Mouse (Mus musculus) adrenal gland, adult 18-20 months (tissue): ENCODE measurements around the gene Adipor2. TPM values are rescaled to one million over a fixed set of nuclear protein-coding genes. Genes with fewer than 3 reads are reported as not detected.
"Not testable (repeated sequence)": the region's sequence is repeated elsewhere in the genome, so short reads cannot be mapped to it uniquely, and the experiment has no call there.

Source experiments
- DNase-seq, 2 experiments: peaks; one replicate each; pipeline ENCODE4 v3.0.0; 2021 to 2022; ENCODE audit warnings: low spot score in 2 of 2
- long read RNA-seq, 2 experiments: library from polyadenylated mRNA; stranded (forward); transcript quantifications; one replicate each; pipeline ENCODE4 v2.0.0; 2021
- total RNA-seq, 2 experiments: library from RNA; stranded (reverse); gene quantifications; 1 replicate in 1 of 2; 2 replicates in 1 of 2; pipeline ENCODE4 v1.2.3; 2021

Gene Adipor2
- 100 to 1,000 TPM; 191 to 229 TPM for total RNA-seq
- long read RNA-seq, experiment 1, full-length matches to known transcripts = 24 of 55 reads
- long read RNA-seq, experiment 1, partial matches to known transcripts = 6 of 55 reads
- long read RNA-seq, experiment 1, other reads (novel, unspliced or antisense) = 25 of 55 reads
- long read RNA-seq, experiment 2, full-length matches to known transcripts = 63 of 141 reads
- long read RNA-seq, experiment 2, partial matches to known transcripts = 18 of 141 reads
- long read RNA-seq, experiment 2, other reads (novel, unspliced or antisense) = 60 of 141 reads

DNA sequence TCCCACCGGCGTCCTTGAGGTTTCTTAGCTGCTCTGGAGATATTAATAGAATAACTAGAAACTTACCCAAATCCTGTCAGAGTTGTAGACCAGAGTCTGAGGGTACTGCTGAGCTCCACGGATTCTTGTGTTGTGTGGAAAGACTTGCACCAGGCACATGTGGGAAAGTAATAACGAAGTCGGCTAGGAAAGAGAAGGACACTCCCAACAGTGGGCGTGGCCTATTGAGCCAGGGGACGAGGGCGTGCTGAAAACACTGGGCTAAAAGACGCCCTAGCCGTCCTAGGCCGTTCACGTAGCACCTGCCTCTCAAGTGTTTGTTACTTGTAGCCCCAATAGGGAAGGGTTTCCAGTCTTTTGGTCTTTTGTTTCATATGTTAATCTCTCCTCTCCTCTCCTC, at the start of gene Adipor2:
Gene Adipor2, minus strand, starts transcription at position 351 of the 400 bp plus-strand sequence.
- DNase-seq = peak; percentile 60

DNA sequence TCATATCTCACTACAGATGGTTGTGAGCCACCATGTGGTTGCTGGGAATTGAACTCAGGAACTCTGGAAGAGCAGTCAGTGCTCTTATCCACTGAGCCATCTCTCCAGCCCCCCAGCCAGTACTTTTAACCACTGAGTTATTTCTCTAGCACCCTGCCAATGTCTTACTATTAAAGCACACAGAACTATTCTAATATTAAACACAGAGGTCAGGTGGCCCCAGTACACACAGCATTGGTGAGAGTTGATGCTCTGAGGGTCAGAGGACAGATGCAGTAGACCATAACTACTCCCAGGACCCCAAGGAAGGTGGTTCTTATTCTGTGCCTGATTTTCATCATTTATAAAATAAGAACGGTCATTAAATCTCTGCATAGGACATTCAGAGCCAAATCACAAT, 48.7 kb upstream of the Adipor2 start:
- no peak for DNase-seq

DNA sequence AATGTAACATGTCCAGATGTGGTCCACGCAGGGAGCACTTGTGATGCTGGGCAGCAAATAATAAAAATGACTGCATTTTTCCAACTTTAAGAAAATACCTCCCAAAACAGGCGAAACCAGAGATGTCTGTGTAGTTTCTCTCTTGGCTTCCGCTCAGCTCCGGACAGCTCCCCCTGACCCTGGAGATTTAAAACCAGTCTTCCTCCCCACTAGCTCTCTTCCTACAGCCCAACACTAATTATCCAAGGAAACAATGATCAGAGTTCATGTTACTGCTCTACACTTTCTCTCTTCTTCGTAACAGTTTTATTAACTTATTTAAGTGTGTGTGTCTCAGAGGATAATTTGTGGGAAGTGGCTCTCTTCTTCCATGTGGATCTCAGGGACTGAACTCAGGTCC, 42.9 kb upstream of the Adipor2 start:
- no peak for DNase-seq

DNA sequence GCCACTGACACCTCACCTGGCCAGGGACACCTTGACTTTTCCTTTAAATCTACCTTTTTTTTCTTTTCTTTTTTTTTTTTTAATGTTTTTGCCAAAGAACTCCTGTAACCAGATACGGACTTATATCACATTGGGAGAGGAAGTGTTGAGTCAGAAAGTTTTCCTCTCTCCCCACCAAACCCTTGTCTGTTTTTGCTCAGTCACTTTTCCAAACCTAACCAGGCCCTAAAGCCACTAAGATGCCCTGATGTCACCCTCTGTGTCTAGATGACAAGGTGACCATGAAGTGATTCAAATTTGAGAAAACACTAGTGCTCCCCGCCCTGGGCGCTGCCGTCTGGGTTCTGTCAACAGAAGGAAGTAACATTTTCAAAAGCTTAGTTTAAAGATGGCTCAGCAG, 41.5 kb upstream of the Adipor2 start:
- no peak for DNase-seq

DNA sequence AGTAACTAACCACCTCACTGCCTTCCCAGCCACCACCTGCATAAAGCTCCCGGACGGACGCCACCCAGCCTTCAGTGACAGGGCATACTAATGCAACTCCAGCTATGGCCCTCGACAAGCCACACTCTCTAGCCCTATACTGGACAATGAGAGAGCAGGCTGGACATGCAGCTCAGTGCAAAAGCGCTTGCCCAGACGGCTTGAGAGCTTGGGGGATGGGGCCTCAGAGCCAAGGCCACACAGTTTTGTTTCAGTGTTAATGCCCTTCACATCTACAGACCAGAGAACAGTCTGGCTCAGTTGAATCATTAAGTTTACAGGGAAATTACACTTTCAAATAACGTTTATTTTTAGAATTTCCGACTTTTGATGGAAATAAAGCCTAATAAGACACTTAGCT, 40.7 kb upstream of the Adipor2 start:
- no peak for DNase-seq

DNA sequence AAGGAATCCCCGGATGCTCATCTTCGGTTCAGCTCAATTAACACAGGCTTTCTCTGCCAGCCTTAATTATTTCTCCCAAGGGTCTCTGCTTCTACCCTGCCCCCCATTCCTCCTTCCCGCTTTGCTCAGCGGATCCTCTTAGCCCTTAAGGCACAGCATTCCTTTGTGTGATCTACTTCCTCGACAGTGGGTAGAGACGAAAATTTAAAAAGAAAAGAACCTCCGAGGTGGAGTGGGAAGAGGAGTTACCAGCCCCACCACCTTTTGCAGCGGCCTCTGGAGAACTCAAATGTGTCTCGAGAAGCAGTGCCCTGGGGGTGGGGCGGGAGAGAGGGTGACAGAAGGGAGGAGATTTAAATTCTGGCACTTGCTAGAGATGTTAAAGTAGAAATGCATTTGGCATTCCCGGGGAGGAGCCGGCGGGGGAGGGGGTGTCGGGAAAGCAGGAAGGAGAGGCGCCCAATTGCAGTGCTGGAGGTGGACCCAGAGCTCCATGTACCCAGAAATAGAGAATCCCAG, 34.5 kb upstream of the Adipor2 start:
- peak in 1 of 2 experiments; percentile 41 for DNase-seq

DNA sequence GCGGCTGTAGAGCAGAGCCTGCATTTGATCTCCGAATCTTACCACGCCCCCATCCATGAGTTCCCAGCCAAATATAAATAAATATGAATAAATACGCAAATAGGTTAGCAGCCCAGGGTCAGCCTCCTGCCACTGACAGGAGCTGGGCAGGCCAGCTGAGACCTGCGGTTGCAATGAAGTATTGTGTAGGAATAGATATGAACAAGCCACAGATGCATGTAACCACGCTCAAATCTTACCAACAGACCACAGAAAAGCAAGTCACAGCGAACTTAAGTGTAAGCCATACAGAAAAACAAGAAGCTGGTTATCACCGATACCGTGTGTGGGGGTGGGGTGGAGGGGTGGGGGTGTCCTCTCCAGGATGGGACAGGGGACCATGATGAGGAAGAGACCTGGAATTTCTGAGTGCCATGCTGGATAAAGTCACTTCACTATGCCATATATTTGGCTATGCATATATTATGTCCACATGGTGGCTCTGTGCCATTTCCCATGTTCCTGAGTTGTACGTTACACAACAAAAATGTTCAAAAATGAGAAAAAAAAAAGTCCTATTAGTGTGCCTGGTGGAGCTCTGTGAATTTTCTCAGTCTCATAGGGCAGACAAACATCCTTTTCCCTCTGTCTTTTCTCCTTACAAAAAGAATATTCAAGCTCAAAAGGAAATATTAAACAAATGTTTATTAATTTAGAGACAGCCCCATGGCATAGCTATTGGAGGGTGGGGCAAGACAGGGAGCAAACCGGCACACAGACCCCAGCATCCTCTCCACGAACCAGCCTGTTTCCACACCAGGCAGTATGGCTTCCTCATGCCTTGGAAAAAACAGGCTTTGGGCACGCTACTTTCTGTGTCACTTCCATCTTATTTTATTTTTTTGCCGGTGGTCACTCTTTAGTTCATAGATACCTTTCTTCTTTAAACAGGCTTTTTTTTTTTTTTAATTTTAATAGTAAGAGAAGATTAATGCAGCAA, 33.8 kb upstream of the Adipor2 start:
- no peak for DNase-seq

DNA sequence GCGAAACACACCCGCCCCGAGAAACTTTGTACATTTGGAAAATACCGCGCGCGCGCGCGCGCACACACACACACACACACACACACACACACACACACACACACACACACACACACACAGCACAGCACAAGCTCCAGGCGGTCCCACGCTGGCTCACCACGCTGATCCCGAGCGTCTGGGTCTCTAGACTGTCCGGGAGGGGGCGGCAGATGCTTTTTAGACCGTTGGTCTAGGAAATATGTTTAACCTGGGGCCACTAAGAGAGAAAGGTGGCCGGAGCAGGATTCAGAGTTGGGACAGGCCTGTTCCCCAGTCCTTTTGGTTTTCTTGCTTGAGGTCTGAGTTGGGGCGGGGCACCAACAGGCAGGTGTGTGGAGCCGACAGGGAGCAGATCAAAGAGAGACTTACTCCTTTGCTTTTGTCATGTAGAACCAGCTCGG, 31.6 kb upstream of the Adipor2 start:
- DNase-seq = peak; percentile 48 to 62

DNA sequence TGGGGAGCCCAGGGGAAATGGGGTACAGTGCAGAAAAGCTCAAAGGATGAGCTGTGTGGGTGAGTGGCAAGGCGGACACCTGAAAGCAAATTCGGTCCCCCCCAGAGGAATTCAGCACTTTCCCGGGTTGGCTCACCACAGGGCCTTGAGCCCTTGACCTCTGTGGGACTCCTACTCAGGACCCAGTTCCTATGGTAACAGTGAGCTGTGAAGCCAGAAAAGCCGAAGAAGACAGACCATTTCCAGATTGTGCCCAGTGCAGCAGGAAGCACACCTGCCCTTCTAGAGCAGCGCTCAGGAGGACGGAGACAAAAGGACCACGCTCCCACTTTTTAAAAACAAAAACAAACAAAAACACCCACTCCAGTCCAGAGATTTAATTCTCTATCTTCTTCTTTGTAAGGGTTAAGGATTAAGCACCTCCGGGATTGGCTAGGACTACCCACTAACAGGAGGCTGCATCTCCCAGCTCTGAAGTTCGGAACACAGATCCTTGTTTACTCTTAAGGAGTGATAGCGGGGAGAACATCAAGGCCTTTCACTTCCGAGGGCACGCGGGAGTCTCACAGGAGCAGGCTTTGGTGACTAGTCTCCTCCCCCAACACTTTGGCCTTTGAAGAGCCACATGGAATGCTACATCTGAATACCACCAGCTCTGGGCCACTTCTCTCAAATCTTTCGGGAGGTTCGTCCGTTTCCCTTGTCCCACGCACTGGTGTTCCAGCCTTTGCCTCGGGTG, 31.0 kb upstream of the Adipor2 start:
- DNase-seq = peak; percentile 30 to 33

DNA sequence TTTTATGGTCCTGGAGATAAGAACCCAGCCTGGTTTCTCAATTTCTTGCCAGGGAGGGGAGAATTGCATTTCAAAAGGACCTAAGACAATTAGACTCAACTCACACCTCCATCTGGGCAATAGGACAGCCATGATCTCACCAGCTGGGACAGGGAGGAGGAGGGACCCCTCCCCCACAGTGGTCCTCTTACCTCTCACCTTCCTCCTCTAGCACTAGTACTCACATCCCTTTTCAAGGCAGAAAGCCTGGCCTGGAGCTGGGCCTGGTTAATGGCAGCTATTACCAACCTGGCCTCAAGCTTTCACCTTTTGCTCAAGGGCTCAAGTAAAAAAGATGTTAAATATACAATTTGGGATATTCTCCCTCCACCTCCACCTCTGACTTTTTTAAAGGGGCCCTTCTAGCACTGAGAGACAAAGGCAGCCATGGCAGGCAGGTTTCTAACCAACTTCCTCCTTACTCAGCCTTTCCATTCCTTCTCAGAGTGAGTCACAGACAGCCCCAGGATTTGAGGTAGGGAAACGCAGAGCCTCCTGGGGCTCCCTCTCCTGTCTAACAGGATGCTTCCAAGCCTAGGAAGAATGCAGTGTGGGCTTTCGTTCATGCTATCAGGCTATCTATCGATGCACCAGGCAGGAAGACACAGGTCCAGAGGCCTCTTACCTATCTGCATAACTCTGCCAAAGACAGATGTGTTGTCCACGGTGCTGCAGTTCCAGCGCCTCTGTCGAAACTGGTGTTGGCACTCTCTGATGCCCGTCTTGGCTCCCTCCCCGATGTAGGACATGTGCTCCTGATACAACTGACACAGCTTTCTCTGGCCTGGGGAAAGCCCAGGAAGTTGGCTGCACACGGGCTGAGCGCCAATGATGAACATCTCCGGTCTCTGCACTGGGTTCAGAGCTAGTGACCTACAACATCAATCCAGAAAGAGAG, 28.4 kb upstream of the Adipor2 start:
- DNase-seq = no peak

DNA sequence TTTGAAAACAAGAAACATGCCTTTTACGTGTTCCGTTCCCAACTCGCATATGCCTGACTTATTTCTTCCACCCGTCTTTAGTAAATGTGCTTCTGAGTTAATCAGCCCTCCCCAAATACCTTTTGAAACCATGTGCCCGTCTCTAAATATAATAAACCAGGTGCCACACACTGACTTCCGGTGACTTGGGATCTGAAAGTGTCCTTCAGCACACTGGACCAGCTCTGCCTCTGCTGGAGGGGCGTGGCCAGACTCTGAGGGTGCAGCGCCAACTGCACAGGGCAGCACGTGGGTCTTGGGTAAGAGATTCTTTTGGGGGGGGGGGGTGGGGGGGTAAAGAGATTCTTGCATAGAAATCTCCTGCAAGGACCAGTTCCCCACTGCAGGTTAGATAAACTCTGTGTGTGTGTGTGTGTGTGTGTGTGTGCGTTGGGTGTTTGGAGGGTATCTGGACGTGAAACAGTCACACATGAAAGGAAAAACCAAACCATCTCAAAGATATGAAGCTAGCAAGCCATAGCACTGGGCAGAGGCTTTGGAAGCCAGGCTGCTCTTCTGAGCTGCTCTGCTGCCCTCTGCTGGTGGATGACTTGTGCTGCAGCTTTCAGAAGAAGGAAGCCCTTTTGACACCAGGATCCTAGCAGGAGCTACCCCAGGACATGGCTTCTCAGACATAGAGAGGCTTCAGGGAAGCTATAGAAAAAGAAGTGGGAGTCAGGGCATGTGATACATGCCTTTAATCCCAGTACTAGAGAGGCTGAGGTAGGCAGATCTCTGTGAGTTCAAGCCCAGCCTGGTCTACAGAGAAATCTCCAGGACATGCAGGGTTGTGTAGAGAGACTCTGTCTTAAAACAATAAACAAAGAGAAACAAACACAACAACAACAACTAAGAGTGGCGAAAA, 26.5 kb upstream of the Adipor2 start:
- peak; percentile 77 to 80 for DNase-seq

DNA sequence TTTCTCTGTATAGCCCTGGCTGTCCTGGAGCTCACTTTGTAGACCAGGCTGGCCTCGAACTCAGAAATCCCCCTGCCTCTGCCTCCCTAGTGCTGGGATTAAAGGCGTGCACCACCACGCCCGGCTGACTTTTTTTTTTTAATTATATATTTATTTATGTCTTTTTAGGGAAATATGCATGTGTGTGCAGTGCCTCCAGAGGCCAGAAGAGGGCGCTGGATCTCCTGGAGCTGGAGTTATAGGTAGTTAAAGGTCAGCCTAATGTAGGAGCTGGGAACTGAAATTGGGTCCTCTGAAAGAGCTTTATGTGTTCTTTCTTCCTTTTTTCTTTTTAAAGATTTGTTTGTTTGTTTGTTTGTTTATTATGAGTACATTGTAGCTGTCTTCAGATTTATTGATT, 25.2 kb upstream of the Adipor2 start:
- not testable (repeated sequence) for DNase-seq

DNA sequence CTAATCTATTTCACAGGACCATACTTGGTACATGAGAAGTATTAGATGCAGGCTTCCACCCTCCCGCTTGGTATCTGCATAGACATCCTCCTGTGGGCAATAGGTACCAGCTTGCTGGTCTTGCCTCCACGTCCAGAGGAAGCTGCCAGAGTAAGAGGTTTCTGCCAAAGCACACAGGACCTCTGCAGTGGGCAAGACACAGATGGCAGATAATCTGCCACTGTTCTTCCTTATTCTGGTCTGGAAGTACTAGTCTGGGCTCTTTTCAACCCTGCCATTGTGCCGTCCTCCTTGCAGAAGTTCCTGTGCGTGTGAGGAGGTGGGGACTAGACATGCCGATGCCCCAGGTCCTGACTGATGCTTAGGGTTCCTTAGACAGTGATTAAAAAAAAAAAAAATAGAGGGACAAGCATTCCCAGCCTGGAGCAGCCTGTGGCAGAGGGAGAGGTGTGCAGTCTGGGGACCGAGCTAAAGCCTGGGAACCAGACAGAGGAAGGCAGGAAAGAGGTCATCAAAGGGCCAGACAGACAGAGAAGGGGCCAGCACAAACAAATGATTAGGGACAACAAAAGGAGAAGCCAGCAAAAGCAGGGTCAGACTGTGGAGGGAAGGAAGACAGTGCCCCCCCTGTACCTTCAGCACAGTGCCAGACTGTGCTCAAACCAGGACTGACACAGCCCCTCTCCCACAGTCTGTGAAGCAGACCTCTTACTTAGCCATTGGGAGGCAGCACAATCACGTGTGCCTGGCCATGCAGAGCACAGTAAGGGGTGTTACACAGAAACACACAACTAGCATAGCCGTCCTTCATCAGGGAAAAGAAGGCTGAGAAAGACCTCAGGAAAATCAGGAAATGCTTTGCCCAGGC, 20.6 kb upstream of the Adipor2 start:
- DNase-seq = no peak

DNA sequence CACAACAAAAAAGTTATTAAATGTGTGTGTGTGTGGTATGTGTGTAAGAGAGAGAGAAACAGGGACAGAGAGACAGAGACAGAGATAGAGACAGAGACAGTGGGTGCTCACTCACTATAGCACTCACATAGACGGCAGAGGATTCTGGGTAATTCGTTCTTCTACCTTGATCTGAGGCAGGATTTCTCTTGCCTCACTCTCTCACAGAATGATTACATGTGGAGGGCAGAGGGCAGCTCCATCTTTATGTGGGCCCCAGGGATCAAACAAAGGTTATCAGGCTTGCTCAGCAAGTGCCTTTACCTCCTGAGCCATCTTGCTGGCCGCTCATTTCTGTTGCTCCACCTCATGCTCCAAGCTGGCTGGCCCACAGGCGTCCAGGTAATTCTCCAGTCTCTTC, 16.9 kb upstream of the Adipor2 start:
- DNase-seq = no peak

DNA sequence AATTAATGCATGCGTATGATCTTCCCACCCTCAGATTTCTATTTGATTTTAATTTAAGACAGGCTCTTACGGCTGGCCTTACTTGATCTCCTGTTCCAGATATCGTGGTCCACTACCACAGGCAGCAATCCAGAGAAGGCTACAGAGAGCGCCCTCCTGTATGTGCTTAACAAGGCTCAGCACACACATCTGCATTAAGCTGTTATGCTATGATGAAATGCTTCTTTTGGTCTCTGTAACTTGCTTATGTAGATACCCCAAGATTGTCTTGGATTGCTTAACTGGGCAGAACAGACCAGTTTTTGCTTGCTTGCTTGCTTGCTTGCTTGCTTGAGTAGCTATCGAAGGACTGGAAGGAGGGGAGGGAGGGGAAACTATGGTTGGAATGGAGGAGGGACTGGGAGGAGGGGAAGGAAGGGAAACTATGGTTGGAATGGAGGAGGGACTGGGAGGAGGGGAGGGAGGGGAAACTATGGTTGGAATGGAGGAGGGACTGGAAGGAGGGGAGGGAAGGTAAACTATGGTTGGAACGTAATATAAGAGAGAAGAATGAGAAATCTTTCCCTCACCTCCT, 14.3 kb upstream of the Adipor2 start:
- no peak for DNase-seq

DNA sequence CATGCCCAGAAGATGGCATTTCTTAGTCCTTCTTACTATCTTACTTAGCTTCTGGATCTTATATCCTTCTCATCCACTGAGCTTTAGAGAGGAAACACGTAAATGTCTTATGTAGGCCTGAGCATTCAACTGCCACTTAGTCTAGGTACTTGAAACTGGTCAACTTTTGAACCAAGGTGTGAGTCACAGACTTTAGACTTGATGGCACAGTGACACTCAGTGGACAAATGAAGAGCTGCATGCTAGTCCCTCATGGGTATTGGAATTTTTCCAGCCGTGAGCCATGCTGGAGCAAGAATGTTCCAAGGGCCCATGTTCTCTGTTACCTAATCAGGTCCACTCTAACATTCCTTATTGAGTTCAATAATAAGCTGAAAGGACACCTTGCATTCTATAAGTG, 13.0 kb upstream of the Adipor2 start:
- peak; percentile 69 to 70 for DNase-seq

DNA sequence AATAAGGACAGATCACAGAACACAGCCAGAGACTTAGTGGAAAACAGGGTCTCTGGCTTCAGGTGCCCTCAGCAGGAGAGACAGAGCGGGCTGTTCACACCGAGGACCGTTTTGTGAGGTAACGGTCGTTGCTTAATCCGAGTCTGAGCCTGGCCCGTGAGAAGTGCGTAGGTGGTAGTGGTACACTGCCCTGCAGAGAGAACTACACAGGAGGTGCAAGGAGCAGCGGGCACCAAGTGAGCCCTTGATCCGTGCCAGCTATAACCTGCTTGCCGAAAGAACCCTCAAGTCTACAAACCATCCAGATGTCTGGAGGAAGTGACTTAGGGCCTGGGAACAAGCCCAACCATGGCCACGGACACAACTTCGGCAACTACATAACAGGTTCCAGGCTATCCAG, 11.8 kb upstream of the Adipor2 start:
- DNase-seq = no peak

DNA sequence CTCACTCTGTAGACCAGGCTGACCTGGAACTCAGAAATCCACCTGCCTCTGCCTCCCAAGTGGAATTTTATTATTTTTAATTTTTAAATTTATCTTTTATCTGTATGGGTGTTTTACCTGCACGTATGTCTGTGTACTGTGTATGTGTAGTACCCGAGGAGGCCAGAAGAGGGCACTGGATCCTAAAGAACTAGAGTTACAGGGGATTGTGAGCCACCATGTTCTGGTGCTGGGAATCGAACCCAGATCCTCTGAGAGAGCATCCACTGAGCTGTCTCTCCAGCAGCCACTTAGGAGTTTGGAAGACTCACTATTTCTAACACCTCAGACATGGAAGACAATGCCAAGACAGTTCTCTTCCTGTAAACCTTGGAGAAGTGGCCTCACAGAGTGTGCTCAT, 11.1 kb upstream of the Adipor2 start:
- DNase-seq = no peak
